Mouse (Mus musculus) granulocyte monocyte progenitor cell, adult 5-6 weeks (primary cell): Measurements from ENCODE around the gene F10. TPM values are rescaled to one million over a fixed set of nuclear protein-coding genes. Genes with fewer than 3 reads are reported as not detected.

Experiments used
- ATAC-seq: replicated peaks from 2 replicates; pipeline ENCODE4 v1.8.0; 2016; ENCODE audit warnings: mild to moderate bottlenecking, moderate TSS enrichment, inconsistent platforms; ENCODE audit not compliant: poor library complexity, severe bottlenecking
- total RNA-seq, 2 experiments: library from RNA; stranded (forward) in 1 of 2; stranded (reverse) in 1 of 2; fragments of 200-712, 200-1000 nt in 1 of 2; fragments of >200 nt in 1 of 2; fragmentation: Nextera tagmentation in 1 of 2; gene quantifications; 2 replicates each; pipeline ENCODE4 v1.2.3; 2014 to 2017

Gene F10
- total RNA-seq (2014; fragmentation: Nextera tagmentation) (27.7 and 33.4 TPM in 2 replicates), total RNA-seq (2017) (21.3 and 23.1 TPM in 2 replicates)

DNA sequence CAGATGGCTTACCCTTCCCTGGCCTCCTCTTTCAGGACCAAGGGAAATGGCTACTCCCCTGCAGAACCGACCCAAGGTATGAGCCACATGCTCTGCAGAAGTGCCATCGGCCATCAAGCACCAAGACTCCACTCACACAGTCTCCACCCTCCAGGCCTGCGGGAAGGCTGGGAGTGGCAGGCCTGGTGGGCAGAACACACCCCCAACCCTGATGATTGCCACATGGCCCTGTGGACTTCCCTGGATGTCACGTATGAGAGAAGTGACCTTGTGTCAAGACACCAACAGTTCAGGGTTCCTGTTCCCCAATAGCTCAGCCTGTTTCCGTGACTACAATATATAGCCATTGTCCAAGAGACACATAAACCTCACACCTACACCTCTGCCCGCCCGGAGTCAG lies at the start of gene F10:
Gene F10, plus strand, starts transcription at position 294 of the 400 bp plus-strand sequence.
- ATAC-seq: peak; percentile 64

DNA sequence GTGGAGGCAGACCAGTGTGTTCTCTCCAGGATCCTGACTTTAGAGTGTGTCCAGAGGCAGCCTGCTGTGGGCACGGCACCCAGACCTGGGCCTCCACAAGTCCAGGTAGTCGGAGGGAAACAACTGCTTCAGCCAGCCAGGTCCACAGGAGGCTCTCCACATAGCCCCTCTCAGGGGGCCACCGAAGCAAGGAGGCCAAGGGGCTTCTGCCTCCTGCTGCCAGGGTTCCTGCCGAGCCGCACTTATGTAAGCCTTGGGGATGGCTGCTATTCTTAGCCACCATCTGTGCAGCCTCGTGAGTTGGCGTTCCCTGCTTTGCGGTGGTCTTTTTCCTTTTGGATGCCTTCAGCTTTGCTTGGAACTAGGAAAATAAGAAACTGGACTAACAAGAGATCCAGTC lies 49.5 kb upstream of the F10 start:
- ATAC-seq: no peak

DNA sequence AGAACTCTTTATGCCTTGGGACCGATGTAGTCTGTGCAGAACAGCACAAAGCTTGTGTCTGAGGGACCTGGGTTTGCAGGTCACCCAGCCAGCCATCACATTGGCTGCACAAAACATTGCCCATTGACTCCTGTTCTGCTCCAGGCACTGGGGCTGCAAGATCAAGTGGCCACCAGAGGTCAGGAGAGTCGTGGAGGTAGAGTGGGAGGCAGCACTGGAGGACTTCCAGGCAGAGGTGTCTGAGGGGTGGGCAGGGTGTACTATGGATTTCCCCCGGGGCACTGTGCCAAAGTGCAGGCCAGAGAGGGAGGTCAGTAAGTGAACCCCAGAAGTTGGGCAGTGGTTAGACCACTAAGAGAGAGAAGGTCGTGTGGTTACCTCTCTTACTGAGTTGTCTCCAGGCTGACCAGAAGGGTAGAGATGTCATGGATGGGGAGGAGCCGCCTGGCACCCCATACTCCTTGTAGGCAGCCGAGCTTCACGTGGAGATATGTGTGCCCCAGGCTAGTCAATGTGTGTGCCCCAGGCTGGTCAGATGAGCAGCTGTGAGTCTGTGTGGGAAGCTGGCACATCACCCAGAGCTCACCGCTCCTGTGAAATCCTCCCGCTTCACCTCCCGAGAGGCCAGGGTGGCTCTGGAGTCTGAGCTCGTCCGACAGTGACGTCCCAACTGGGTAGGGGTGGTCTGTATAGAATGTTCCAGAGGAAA lies 48.2 kb upstream of the F10 start:
- no peak for ATAC-seq

DNA sequence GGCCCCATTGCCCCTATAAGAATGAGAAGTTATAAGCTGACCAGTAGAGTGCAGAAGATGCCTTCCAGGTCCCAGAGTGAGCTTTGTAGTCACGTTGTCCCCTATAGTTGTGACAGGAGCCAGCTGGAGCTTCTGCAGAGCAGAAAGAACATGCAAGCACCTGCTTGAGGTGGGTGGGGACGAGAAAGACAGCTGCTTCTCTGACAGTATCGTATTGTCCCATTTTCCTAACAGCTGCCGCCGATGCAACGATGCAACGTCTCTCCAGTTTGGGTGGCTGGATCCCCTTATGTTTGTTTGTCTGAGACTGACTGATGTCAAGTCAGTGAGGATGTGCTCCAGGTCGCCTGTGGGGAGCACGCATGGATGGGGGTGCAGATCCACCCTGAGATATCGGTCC lies 45.7 kb upstream of the F10 start:
- no peak for ATAC-seq

DNA sequence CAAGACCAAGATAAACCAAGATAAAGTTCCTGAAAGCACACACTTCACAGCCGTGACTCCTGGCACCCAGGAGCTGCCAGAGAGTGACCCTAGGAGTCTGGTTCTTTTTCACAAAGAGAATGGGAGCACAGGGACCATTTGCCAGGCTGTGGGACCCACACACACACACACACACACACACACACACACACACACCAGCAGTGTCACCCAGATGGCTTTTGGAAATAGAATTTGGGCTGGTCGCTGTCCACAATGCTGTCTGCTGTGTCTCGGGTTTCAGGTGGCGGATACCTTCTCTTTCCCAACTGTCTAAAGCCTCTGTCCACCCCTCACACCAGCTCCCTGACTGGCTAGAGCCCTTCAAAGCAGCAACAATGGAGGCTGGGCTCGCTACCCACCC lies 42.6 kb upstream of the F10 start:
- ATAC-seq: no peak

DNA sequence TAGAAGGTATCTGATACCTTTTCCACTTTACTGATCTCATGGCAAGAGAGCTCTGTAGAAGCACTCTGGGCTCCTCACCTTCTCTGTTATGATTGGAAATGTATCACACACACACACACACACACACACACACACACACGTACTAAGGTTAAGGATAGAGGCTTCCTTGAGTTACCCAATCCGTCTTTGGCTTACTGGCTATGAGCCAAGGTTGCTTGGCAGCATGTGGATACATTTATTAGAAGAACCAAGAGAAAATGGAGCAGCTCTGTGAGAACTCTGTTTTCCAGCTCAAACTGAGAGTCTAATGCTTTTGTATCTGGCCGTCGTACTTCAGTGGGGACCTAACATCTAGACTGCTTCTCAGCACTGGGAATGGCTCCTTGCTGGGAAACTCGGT lies 41.6 kb upstream of the F10 start:
- no peak for ATAC-seq

DNA sequence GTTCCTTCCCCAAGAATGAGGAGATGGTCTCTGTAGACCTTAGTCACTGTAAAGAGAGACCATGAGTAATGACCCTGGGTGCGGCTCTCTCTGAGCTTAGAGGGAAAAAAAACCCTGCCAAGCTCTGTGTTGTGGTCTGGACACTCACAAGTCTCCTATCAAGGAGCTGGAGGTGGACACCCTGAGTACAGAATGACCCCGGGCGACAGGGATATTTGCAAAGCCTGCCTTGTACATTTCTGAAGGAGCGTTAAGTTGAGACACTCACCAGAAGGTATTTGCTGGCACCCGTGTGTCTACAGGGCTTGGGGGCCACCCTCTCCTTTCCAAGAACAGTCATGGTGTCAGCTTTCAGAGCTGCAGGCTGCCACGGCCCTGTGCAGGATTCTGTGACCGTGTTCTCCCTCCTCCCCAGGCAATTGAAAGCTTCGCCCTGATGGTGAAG lies 40.3 kb upstream of the F10 start:
- ATAC-seq: no peak

DNA sequence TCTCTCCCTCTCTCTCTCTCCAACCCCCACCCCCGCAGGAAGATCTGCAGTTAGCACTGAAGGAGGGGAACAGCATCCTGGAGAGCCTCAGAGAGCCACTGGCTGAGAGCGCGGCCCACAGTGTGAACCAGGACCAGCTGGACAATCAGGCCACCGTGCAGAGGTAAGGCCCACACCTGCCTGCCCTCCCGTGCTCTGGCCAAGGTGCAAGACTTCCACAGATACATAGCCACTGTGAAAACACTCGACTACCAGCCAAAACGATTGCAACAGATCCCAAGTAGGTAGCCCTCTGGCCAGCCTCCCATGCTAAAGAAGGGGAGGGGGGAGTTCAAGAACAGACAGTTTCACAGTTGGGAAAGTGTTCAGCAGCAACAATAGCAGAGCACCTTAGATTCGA lies 38.8 kb upstream of the F10 start:
- no peak for ATAC-seq

DNA sequence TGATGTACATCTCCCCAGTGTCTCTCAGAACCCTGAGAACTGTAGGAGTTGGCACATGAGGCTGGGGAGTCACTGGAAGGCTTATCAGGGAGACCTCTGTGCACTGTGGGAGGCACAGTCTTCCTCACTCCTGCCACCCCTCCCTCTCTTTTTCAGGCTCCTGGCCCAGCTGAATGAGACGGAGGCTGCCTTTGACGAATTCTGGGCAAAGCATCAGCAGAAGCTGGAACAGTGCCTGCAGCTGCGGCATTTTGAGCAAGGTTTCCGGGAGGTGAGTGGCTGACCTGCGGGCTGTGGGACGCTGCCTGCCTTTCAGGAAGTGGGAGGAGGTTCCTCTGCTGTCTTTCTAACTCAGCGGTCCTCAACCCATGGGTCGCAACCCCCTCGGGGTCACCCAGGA lies 37.3 kb upstream of the F10 start:
- no peak for ATAC-seq

DNA sequence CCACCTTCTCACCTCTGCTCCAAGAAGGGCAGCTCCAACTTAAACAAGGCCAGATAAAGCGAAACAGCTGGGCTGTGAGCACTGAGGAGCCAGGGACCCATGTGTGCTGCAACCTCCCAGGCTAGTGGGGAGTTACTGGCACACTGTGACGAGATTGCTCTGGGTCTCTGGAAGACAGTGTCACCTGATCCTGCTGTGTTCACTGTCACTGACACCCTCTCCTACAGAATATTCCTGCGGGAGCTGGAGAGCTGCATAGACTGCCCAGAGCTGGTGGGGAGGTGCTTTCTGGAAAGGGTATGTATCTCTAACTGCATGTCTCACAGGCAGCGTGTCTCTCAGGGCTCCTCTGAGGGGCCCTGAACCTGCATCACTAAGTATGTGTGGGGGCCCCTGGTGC lies 29.6 kb upstream of the F10 start:
- ATAC-seq: no peak

DNA sequence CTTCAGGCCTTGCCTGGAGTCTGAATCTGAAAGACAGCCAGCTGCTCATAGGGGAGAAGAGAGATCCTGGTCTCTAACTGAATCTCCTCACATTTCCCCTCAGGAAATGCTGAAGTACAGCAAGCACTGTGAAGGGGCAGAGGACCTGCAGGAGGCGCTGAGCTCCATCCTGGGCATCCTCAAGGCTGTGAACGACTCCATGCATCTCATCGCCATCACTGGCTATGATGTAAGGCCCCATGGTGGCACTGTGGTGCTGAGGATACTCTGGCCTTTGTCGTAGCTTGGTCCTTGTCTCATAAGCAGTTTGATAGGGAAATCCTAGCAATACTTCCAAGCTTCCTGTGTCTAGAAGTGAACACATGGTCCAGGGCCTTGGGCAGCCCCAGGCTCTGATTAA lies 26.8 kb upstream of the F10 start:
- peak; percentile 93 for ATAC-seq

DNA sequence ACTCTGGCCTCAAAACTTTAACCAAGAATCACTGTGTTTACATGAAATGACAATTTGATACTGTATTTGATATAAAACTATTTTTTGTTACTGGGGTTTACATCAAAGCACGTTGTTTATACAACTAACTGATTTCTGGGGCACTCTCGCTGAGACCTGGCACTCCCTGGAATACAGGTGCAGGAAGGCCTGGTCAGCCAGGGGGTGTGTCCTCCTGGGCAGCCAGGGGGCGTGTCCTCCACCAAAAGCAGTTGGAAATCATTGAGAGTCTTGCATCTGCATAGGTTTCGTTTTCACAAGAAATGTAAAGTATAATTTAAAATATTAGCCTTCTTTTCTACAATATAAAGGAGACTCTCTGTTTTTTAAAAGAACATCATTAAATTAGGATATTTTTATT lies 17.5 kb upstream of the F10 start:
- ATAC-seq: no peak

DNA sequence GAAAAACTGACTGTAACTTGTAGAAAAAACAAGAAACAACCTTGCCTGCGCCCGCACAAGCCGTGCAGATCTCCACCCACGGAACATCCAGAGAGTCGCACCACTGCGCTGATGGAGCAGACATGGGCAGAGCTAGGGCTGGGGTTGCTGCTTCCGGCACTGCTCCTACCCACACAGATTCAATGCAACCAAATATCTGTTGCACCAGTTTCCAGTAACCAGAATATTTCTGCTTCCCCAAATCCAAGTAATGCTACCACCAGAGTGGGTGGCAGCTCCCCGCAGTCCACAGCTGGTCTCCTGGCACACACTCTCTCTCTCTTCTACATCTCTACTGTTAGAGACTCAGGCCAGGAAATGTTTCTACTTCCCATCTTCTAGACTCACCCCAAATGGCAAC lies 15.3 kb upstream of the F10 start:
- peak; percentile 86 for ATAC-seq

DNA sequence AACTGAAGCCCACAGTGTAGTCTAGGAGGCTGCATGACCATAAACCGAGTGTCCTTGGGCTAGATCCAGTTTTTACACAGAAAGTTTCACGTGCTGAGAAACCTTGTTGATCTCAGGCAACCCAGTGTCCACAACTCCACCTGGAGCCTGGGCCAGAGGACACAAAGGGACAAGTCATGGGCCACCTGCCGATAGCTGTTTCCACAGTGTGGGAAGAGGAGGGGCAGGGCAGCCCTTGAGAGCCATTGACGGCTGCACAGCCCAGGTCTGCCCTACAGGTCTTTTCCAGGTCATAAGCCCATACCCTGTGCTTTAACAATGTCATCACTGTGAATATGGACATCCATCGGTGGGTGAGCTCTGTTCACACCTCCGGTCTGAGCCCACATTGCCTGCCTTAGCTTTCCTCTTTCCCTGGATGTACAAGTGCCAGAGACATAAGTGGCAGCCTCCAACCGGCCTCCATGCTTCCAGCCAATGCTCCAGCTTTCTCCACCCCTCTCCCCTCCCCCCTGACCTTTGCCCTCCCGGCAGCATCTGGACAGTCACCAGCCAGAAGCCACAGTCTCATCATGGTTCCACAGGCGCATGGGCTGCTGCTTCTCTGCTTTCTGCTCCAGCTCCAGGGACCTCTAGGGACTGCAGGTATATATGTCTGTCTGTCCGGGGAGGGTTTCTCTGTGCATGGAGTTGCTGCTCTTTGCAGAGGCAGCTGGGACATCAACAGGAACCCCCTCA lies 11.5 kb upstream of the F10 start, which contains the start of gene F7:
Gene F7, plus strand, starts transcription at position 548 of the 738 bp plus-strand sequence.
- no peak for ATAC-seq

DNA sequence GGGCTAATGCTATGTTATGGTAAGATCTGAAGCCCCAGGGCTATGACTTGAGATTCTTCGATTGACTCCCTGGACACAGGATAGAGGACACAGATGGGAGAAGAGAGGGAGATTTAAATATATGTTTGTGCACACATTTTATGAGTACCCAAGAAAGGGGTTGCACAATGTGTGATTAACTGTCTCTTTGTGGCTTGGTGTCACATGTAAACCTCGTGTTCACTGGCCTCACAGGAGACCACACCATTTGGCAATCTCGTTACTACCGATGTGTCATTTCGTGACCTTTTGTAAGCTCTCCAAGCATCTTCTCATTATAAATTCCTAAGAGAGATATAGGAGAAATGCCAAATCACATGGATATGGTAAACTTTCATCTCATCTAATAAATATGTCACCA lies 9.5 kb upstream of the F10 start:
- peak; percentile 70 for ATAC-seq

DNA sequence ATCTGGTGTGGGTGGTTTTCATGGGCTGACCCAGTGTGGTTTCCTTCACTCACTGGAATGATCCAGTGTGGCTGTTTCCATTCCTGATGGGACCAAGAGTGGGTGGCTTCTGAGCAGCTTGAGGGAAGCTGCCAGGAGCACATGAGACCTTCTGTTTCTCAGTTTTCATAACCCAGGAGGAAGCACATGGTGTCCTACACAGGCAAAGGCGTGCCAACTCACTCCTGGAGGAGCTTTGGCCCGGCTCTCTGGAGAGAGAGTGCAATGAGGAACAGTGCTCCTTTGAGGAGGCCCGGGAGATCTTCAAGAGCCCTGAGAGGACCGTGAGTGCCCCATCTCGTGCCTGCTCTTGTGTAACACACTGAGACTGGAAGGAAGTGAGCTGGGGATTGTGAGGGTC lies 8.6 kb upstream of the F10 start:
- ATAC-seq: peak; percentile 75

DNA sequence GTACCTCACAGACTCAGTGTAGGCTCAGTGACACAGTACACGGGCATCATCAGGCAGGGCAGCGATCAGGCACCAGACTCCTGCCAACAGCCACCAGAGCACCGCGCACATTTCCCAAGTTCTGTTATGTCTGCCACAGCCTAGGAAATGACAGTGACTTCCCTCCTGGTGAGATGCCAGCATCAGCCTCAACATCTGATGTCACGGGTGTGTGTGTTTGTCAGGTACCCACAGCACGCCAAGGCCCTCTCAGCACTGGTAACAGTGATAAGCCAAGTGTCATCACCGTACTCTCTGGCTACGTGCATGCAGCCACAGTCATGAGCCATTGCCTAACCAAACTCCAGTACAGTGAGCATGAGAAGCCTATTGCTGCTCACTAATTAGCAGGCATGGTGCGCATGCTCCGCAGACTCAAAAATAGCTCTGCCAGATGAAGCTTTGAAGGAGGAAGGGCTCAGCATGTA lies 729 bp upstream of the F10 start:
- peak; percentile 58 for ATAC-seq

DNA sequence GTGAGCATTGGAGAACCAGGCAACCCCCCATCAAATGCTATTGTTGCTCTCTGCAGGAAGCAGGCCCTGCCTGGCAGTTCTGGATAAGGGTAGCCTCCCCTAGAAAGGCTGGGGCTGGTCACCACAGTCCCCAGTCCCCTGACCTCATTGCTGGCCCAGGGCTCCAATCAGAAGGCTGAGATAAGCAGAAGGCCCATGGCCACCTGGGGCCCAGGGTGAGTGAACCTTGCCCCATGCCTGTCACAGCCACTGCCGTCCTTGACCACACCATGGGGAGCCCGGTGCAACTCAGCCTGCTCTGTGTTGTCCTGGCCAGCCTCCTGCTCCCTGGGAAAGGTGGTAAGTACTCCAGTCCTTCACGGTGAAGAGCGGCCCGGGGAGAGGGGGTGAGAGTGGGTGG lies 461 bp downstream of the F10 start:
- peak; percentile 1; the same call in 1 of the 2 replicates for ATAC-seq

DNA sequence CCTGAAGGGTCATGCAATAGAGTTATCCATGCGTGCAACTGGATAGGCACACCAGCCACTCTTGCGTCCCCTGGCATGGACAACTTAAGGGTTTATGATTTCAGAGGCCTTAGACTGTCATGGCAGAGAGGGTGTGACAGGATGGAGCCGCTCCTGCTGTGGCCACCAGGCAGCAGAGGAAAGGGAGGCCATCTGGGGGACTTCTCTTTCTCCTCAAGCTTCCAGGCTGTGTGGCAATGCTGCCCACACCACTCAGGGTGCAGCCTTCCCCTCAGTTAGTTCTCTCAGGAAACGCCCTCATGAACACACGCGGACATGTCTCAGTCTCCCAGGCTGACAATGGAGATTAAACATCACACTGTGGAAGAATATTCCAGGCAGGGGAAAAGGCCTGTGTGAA lies 1.9 kb downstream of the F10 start:
- peak; percentile 59 for ATAC-seq

DNA sequence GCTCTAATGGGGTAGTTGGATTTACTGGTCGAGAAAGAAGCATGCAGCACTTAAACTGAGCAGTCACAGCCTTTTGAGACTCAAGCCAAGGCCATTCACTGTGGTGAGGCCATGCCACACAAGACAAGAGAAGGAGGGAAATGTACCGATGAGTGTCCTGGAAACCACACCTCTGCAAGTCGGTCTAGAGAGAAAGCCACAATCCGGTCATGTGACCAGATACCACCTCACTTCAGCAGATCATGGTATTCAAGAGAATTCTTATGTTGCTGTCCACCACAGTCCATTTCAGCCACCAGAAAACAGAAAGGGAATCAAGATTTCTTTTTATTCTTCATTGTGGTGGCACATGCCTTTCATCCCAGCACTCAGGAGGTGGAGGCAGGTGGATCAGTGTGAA lies 4.4 kb downstream of the F10 start:
- no peak for ATAC-seq

DNA sequence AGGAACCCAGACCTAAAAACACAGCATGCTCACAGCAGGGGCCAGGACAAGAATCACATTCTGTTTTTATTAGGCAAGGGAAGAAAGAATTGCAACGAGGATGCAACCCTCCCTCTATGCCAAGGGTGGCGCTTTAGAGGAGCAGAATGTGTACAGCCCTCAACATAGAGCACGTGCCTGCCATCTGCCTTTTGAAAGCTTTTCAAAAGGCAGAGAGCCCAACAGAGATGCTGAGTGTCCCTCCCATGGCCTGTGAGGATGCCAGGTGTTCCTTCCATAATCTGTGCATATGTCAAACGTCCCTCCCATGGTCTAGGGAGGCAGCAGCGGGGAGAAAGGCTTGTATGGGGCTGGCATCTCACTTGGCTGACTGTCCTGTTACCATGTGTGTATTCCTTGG lies 10.5 kb downstream of the F10 start:
- no peak for ATAC-seq

DNA sequence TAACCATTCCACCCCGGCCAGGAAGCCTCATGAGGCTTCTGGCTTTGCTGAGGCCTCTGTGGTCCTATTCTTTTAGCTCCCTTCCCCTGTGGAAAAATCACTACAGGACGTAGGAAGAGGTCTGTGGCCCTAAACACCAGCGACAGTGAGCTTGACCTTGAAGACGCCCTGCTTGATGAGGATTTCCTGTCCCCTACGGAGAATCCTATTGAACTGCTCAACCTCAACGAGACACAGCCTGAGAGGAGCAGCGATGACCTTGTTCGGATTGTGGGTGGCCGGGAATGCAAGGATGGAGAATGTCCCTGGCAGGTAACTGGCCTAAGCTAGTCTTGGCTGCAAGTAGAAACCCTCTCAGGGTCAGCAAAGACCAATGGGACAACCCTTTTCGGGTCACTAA lies 13.4 kb downstream of the F10 start:
- no peak for ATAC-seq
